Mouse (Mus musculus): ENCODE results near the gene Pidd1.

Pidd1 gene

DNA sequence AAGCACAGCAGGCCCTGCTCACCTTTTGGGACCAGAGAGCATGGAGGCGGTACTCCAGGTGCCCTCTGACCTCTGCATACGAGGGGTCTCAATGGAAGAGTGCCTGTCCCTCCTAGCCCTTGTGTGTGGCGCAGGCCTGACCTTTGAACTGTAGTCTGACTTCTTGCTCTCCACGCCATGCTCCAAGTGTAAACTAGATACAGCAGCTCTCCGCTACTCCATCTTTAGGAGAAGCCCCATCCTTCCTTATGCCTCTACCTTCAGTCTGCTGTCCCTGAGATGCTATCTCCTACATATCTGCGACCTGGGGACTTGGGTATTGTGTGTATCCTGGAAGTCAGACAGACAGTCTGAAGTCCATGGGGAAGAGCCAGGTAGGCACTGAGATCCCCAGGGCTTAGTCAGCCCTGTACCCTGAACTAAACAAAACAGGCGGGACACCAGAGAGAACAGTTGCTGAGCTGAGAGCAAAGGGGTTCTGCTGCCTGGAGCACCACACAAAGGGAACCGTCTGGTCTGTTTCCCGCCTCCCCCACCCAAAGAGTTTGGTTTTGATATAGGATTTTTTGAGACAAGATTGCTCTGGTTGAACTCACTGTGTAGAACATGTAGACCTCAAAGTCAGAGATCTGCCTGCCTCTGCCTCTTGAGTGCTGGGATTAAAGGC lies 7.8 kb downstream of the Pidd1 start:
- peak; percentile 22 for DNase-seq (ENCODE audit: low read depth, low spot score)

DNA sequence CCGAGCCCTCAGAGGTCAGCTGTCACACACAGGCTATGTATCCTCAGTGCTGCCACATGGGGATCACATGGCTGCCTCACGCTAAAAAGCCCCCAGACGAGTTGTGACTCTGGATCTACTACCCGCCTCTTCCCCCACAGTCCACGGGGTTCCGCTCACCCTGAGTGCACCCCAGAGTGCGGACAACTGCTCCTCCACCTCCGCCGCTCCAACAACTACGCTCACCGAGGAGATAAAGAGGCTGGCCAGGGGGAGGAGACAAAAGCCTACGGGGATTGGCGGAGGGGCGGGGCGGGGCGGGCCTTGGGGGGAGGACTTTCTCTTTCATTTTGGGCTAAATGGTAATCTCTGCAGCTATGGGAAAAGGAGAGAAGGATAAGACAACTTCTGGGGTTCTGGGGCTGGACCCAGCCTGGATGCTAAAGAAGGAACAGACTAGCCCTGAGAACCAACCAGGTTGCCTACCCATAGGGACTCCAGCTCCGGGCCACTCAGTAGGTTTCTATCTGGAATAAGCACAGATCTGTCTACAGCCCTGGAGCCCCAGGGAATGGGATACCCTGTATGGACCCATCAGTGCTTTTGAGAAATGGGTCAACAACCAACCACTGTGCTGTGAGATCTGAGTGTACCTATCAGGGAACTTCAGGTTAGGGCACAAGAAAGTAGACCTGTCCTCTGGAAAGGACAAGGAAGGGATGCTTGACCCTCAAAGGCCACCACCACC lies 8.5 kb downstream of the Pidd1 start:
- peak; percentile 83 for DNase-seq (ENCODE audit: low read depth, low spot score)

DNA sequence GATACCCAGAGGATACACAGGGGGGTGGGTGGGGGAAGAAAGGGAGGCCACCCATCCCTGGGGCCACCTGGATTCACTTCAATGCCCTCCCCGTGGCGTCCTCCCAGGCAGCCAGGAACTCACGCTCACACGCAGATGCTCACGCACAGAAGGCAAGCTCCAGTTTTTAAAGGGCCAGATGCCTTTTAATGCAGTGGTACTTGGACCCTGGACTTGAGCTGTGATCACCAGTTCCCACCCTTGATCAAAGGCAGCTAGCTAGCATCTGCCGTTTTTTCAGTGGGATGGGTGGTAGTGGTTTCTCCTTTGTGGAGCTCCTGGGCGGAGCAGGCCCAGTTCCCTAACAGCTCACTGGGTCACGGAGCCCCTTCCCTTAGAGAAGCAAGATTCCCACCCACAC lies 9.4 kb downstream of the Pidd1 start:
- peak; percentile 55 for DNase-seq (ENCODE audit: low read depth, low spot score)

DNA sequence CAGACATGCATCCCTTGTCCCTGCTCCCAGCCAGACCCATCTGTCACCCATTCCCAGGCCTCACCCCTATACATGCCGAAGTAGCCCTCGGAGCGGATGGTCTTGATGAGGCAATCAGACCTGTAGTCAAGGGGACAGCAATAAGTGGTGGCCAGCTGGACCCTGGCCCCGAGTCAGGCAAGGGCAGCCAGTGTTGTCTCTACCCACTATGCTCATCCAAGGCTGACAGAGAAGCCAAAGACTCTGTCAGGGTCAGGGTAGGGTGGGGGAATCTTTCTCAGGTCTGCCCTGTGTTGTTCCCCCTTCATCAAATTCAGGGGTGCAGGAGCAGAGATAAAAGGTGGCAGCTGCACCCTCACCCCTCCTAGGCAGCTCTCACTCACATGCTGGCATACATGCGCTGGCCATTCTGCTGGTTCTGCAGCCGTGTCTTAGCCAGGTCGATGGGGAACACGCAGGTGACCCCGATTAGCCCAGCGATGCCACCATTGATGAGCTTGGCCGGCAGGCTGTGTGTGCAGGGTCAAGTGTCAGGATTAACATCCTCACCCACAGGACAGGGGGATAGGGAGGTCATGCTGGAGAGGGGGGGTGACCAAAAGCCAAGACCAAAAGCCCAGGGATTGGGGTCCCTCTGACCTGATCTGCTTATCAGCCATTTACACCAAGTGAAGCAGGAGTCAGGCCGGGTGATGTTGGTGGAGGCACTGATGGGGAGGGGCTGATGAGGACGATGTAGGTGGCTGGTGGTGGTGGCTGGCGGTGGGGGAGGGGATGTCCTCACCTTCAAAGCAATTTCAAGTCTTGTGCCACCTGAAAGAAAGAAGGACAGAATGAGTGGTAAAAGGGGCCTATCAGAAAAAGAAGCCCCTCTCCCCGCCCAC lies 10.1 kb downstream of the Pidd1 start:
- no peak for DNase-seq (ENCODE audit: low read depth, low spot score)

DNA sequence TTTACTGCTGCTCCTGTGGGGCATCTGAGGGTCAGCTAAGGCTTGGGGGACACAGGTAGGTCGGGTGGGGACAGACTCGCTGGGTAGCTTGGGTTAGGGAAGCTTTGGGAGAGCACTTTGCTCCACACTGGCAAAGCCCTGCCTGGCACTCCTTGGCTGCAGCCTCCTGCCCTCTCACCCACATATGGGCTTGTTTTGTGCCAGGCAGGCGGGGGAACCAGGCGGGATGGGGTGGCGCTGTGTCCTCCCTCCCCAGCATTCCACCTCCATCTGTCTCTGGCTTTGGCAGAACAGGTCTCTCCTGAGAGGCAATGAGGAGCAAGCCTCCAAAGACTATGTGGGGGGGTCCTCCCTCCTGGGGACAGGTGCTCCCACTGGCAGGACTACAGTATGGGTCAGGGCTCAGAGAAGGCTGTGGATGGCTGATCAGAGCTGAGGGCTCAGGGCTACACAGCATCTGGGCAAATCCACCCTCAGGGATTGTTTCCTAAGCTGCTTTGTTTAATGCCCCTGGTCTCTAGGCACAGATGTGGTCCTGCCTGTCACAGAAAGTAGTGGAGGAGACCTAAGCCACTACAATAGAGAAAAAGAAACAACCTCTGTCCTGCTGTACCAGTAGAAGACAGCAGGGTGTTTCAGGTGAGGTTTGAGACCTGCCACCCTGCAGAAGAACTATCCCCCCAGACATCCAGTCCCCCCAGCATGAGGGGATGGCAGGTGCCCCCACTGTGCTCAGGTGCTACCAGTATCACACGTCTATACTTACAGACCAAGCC lies 10.9 kb downstream of the Pidd1 start:
- DNase-seq (ENCODE audit: low read depth, low spot score): no peak

DNA sequence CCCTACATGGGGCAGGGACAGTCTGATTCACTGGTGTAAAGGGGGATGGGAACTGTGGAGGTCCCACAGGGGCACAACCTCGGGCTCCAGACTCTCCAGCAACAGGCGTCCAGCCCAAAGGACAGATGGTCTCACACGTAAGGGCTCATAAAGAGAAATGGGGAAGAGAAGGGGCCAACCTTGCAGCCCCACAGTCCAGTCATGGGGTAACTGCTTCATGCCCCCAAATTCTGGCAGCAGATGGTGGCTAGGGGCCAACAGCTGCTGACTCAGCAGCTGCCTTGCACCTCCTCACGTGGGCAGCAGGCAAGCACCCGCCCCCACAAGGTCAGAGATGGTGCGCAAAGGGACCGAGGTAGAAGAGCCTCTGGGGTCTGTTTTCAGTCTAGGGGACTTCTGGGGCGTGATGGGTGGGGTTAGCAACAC lies 11.6 kb downstream of the Pidd1 start:
- DNase-seq (ENCODE audit: low read depth, low spot score): no peak

DNA sequence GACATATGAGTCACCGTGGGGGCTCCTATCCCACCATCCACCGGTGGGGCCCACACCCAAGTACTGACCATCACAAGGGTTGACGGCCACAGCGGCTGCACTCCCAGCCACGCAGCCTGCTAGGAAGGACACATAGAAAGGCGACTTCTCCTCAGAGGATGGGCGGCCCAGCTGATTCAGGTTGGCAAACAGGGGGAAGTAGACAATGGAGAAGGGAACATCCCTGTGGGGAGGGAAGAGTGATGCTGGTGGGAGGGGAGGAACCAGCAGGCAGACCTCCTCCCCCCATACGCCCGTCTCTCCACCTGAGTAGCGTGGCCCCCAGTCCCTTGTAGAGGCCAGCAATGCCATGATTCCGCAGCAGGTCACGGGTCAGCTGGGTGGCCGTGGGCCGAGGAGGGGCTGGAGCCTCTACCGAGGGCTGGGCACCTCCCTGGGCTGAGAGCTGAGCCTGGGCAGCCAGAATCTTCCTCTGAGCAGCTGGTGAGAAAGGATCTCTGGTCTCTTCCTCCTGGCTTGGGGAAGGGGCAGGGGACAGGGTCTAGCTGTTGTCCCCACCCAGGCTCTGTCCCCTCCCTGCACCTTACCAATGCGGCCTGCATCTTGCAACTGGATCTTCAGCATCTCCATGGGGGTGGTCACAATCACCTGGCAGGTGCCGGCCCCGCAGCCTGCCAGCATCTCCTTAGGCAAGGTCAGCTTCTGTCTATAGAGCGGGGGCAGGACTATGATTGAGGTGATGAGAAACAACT lies 12.2 kb downstream of the Pidd1 start:
- no peak for DNase-seq (ENCODE audit: low read depth, low spot score)

DNA sequence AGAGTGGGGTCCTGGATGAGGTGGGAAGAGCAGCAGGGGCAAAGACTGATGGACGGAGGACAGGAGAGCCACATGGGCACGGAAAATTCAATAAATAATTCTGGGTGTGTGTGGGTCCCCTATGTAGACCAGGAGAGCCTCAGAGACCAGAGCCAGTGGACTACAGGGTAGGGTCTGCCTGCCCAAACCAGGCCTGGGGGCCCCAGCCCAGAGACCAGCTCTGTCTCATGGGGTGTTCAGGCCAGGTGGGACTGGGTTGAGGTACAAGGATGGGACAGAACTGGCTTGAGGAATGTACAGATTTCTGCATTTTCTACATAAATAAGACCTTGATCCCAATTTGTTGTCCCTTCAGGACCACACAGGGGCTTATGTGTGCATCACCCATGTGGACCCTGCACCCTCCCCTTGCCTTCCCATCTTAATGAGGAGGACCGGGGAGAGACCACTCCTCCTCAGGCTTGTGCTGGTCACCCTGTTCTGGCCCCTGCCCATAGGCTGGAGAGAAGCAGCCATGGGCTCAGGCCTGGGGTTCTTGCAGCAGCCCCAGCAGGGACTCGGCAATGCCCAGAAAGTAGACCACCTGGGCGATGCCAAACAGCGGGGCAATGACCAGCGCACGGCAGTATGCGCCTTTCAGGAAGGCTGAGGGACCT lies 13.1 kb downstream of the Pidd1 start:
- DNase-seq (ENCODE audit: low read depth, low spot score): no peak

DNA sequence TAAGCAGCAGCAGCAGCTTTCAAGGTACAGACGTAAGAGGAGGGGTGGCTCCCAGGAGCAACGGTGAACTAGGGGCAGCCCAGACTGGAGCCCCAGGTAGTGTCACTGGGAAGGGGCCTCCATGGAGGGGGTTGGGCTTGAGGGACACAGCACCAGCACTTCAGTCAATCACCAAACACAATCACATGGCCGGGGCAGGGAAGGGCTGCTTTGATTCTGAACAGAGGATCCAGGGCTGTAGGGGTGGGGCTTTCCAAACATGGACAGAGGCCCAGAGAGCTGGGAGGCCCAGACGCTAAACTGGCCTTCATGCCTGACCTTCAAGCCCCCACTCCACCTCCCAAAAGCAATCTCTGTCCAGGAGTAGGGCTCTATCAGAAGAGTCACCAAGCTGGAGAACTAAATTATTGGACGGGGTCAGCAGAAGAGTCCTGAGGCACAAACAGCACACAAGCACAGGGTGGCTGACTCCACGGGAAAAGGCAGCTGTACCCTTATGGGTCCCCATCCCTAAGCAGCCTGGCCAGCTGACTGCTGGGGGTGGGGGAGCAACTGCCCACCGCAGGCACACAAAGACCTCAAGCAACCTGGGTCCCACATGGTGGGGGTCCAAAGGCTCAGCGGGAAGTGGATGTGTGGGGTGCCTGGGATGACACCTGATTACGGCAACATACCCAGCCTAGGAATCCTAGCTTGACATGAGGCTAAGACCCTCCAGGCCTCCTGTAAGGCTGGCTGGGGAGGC lies 13.8 kb downstream of the Pidd1 start:
- no peak for DNase-seq (ENCODE audit: low read depth, low spot score)

DNA sequence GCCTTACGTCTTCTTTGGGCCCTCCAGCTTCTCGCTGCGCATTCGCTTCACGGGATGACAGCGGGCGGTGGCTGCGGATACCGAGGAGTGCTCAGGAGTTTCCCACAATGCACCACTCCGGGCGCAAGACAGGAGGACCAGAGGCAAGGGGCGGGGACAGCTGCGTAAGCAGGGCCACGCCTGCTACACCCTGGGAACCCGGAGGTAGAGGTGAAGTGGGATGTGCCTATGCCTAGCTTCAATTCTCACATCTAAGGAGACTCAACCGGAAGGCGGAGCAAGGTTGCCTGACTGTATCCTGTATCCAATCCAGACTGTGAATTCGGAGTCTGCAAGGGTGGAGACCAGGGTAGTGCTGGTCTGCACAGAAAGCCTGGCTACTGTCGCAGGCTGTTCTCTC lies 14.5 kb downstream of the Pidd1 start, which contains the start of gene Cend1:
Gene Cend1, minus strand, starts transcription at position 182 of the 400 bp plus-strand sequence.
- DNase-seq (ENCODE audit: low read depth, low spot score): peak; percentile 39

DNA sequence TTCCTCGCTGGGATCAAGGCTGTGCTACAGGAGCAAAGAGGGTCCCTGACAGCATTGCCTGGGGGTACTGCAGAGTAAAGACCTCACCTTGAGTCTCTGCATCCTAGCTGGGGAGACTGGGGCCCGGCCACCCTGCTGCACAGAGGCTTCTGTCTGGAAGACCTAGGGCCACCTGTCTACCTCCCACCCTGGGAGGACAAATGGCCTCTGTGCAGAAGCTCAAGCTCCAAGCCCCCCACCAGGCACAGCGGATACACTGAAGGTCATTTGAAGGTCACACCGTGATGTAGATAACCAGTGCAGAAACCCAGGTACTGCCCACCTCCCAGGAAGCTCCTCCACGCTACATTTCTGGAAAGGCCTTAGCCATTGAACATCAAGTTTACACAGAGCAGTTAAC lies 15.1 kb downstream of the Pidd1 start:
- DNase-seq (ENCODE audit: low read depth, low spot score): no peak

DNA sequence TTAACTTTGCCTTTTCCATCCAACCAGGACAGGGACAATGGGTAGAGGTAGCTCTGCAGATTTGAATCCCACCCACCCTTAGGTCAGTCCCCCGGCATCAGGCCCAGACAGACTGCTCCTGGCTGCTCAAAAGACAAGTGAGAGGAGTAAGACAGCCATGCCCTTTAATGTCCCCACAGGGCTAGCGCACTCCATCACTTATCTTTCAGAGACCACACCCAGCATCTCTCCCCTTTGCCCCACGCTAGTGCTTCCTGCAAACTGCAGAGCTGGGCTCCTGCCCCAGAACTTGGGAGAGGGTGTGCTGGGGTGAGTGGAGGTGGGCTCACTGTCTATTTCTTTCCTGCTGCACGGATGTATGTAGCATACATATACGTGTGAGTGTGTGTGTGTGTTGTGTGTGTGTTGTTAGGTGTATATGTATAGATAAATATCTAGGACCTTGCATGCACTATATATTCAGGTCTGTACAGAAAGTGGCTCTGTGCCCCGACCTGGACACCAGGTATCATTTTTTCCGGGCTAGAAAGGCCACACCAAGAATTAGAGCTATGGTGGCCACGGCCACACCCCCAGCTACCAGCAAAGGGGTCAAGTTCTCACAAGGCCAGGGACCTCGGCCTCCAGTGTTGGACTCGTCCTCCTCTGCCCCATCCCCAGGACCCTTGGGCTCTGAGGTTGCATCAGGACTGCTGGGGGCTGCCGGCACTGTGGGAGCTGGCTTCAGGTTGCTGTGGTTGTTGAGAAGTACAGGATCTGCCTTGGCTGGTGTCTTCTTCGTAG lies 16.7 kb downstream of the Pidd1 start:
- DNase-seq (ENCODE audit: low read depth, low spot score): no peak

DNA sequence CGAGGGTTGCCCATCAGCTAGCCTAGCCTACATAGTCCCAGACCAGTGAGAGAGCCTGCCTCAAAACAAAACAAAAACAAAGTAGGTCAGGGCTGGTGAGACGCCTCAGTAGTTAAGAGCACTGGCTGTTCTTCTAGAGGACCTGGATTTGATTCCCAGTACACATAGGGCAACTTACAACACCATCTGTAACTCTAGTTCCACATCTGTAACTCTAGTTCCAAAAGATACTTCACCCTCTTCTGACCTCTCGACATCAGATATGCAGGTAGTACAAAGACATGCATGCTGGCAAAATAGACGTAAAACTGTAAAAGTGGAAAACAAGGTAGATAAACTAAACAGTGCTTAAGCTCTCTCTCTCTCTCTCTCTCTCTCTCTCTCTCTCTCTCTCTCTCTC lies 20.0 kb downstream of the Pidd1 start:
- DNase-seq (ENCODE audit: low read depth, low spot score): no peak

DNA sequence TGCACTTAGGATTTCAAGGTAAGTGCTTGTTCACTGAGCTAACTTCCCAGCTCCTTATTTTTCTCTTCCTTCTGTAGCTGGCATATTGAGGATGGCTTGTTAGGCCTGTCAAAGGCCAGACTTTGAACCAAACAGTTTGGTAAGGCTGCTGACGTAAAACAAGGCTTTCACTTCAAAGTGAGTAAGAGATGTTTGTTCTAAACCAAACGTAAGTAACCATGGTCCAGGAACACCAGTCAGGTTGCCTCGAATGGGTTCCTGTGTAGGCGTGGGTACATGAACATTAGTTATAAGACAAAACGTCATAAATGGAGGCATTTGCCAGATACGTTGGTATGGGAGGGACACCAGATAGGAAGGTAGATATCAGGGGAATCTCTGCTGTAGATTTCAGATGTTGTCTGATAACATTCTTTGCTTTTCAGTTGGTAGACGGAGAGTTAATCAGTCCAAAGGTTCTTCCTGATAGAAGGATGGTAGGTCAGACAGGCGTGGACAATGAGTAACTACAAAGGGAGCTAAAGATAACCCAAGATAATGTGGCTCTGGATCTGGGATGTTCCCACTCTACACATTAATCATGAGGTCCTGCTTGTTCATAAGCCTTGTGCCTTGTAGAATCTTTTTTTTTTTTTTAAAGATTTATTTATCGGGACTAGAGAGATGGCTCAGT lies 23.7 kb downstream of the Pidd1 start:
- no peak for DNase-seq (ENCODE audit: low read depth, low spot score)

DNA sequence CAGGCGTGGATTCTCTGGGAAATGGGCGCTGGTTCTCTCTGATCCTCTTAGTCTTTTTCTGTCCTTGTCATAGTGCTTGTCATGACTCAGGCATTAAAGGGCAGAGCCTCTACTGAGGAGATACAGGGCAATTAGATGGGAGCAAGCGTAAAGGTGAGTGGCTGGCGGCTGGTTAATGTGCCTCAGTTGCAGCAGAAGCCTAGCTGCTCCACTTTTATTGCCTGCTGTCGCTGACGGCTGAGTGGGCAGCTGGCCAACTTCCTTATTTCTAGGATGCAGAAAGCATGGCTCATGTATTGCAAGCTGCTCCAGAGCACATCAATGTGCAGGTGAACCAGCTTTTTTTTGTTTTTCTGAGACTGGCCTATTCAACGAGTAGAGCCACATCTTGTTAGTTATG lies 24.9 kb downstream of the Pidd1 start:
- DNase-seq (ENCODE audit: low read depth, low spot score): no peak

DNA sequence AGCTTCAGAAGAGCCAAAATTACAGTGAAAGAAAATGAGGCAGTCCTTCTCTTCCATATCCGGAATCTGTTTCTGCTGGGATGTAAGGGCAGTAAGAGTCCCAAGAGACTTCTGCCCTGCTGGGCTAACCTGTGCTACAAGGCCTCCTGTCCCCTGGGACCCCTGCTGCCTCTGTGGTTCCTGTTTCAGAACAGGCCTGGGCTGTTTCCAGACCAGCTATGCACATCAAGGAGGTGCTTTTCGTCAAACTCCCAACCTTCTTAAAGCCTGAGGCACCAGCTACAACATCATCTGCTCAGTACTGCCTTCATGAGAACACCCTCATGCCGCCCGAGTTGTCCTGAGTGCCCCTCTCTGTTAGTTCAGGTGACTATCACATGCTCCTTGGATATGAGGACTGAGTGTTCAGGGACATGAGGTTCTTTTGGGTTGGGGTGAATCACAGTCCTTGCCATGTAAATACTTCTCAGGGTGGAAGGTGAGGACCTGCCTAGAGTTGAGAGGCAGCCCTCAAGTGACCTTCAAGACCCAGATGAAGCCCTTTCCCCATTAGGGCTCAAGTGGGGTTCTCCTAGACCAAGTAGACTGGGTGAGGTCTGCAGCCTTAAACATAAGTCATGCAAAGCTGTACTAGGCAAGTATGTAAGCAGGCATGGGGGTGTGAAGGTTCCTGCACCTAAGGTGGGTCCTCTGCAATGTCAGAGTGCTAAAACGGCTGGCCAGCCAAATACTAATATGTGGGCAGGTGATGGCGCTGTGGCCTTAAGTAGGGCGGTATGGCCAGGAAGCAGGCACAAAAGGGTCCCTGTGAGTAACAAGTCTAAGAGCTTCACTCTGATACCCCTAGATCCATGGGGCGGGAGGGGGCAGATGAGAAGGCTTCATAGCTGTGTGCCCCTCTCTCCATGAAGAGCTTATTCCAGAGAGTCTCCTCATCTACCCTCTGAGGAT lies 25.8 kb downstream of the Pidd1 start:
- DNase-seq (ENCODE audit: low read depth, low spot score): no peak

Measured in CD4-positive helper T cell, adult 2 months (primary cell).